Mouse (Mus musculus) stomach, postnatal 0 days (tissue): ENCODE results near the gene Tex47.

Source experiments
- CTCF ChIP-seq: IDR thresholded peaks from 2 replicates; pipeline ENCODE4 v1.5.1; 2016; ENCODE audit warnings: antibody characterized with exemption, low read depth, mild to moderate bottlenecking, moderate library complexity
- EP300 ChIP-seq: optimal IDR thresholded peaks from 2 replicates; pipeline ENCODE3; 2016; ENCODE audit warnings: antibody characterized with exemption

- TF ChIP-seq CTCF (peak; percentile 60), EP300 (no peak)
Observed at GRCm38 (mm10) chr5:7344145-7345010, 40.5 kb downstream of the Tex47 start, which contains the start of gene Zfp804b.
